Mouse (Mus musculus) heart, embryonic 13.5 days (tissue): Measurements from ENCODE around the gene Mgat5. TPM values are rescaled to one million over a fixed set of nuclear protein-coding genes. Genes with fewer than 3 reads are reported as not detected.

Experiments
- ATAC-seq: fragments of 200-750 bp; cut with Nextera tagmentation; 2 replicates; pipeline ENCODE4 v1.8.0; 2017; ENCODE audit warnings: moderate TSS enrichment; ENCODE audit not compliant: insufficient number of reproducible peaks, low FRiP score, low TSS enrichment; ENCODE audit errors: extremely low read depth
- H3K27ac ChIP-seq: fragments of 300-500 bp; sonication (generic); replicated peaks from 2 replicates; pipeline ENCODE4 v1.5.1; 2015; ENCODE audit warnings: moderate library complexity, mild to moderate bottlenecking, inconsistent platforms
- H3K27me3 ChIP-seq: fragments of 300-500 bp; sonication (generic); replicated peaks from 2 replicates; pipeline ENCODE4 v1.6.1; 2015; ENCODE audit warnings: mild to moderate bottlenecking, inconsistent platforms
- H3K36me3 ChIP-seq: fragments of 300-500 bp; sonication (generic); 2 replicates; pipeline ENCODE4 v1.6.1; 2015; ENCODE audit warnings: mild to moderate bottlenecking, inconsistent platforms
- H3K4me1 ChIP-seq: fragments of 300-500 bp; sonication (generic); 2 replicates; pipeline ENCODE4 v1.6.1; 2015; ENCODE audit warnings: inconsistent platforms
- H3K4me2 ChIP-seq: fragments of 300-500 bp; sonication (generic); 2 replicates; pipeline ENCODE4 v1.6.1; 2015; ENCODE audit warnings: inconsistent platforms, mild to moderate bottlenecking, moderate library complexity
- H3K4me3 ChIP-seq: fragments of 300-500 bp; sonication (generic); 2 replicates; pipeline ENCODE4 v1.5.1; 2015; ENCODE audit warnings: moderate library complexity, mild to moderate bottlenecking, inconsistent platforms
- H3K9ac ChIP-seq: fragments of 300-500 bp; sonication (generic); 2 replicates; pipeline ENCODE4 v1.6.1; 2015; ENCODE audit warnings: inconsistent platforms, mild to moderate bottlenecking, moderate library complexity
- H3K9me3 ChIP-seq: fragments of 300-500 bp; sonication (generic); 2 replicates; pipeline ENCODE4 v1.6.1; 2016; ENCODE audit warnings: inconsistent platforms
- WGBS: fragments of 180-500 bp; shearing (Covaris S2); methylation state at CpG from one replicate; pipeline ENCODE4 v1.1.7; 2015; ENCODE audit warnings: mixed read lengths; 5-methylcytosine and 5-hydroxymethylcytosine counted together
- polyA plus RNA-seq: library from polyadenylated mRNA; unstranded; fragments of >200 nt; fragmentation: Nextera tagmentation; extraction: Ambion mirVana; gene quantifications from 2 replicates; pipeline ENCODE4 v1.2.1, GENCODE M21; 2015

The Mgat5 gene
- polyA plus RNA-seq, 1 experiment from 2014 or later, result 3.4 TPM

GRCm38 (mm10) chr1:127482911-127483310, 278.1 kb downstream of the Mgat5 start:
- 71% methylated on average over 10 of the region's 10 CpGs for WGBS
- no peak overlapping the region for H3K27ac ChIP-seq
- H3K9ac ChIP-seq, result no peak overlapping the region
- H3K27me3 ChIP-seq, result no peaks in the 10 kb centered on the region
- ATAC-seq, result no peak
- no peaks in the 10 kb centered on the region; the same call in 1 of the 2 replicates for H3K4me1 ChIP-seq
- H3K36me3 ChIP-seq, result peaks cover 33% of the 10 kb centered on the region
- H3K4me2 ChIP-seq, result no peak overlapping the region
- no peaks in the 10 kb centered on the region for H3K9me3 ChIP-seq
- H3K4me3 ChIP-seq, result no peak overlapping the region

- no peaks in the 10 kb centered on the region for H3K27me3 ChIP-seq
- H3K4me1 ChIP-seq, result no peaks in the 10 kb centered on the region; the same call in 1 of the 2 replicates
- H3K9me3 ChIP-seq, result no peaks in the 10 kb centered on the region
- WGBS, result 90% methylated on average over 8 of the region's 8 CpGs
- H3K36me3 ChIP-seq, result peaks cover 28% of the 10 kb centered on the region
- no peak overlapping the region for H3K27ac ChIP-seq
- H3K4me2 ChIP-seq, result no peak overlapping the region
- ATAC-seq, result no peak
- H3K4me3 ChIP-seq, result no peak overlapping the region
- H3K9ac ChIP-seq, result no peak overlapping the region
Measured at GRCm38 (mm10) chr1:127484188-127484587, 279.4 kb downstream of the Mgat5 start.

- Histone ChIP-seq H3K27me3 (no peaks in the 10 kb centered on the region), H3K36me3 (peaks cover 28% of the 10 kb centered on the region), H3K4me2 (no peak overlapping the region), H3K9ac (no peak overlapping the region), H3K27ac (no peak overlapping the region), H3K4me3 (no peak overlapping the region), H3K9me3 (no peaks in the 10 kb centered on the region), H3K4me1 (no peaks in the 10 kb centered on the region)
- no peak for ATAC-seq
- 31% methylated on average over 7 of the region's 7 CpGs for WGBS
Measured at GRCm38 (mm10) chr1:127484826-127485225, 280.0 kb downstream of the Mgat5 start.

GRCm38 (mm10) chr1:127487161-127487560, 282.3 kb downstream of the Mgat5 start:
- 69% methylated on average over 4 of the region's 4 CpGs for WGBS
- no peak for ATAC-seq
- Histone ChIP-seq H3K4me3 (no peak overlapping the region), H3K27ac (no peak overlapping the region), H3K9me3 (no peaks in the 10 kb centered on the region), H3K27me3 (no peaks in the 10 kb centered on the region), H3K36me3 (peaks cover 16% of the 10 kb centered on the region), H3K9ac (no peak overlapping the region), H3K4me2 (no peak overlapping the region), H3K4me1 (no peaks in the 10 kb centered on the region)

- no peak overlapping the region for H3K27ac ChIP-seq
- H3K4me2 ChIP-seq, result no peak overlapping the region
- 31% methylated on average over 9 of the region's 9 CpGs for WGBS
- no peak overlapping the region for H3K9ac ChIP-seq
- H3K27me3 ChIP-seq, result no peaks in the 10 kb centered on the region
- no peaks in the 10 kb centered on the region for H3K36me3 ChIP-seq
- peaks cover 11% of the 10 kb centered on the region; the same call in 1 of the 2 replicates for H3K4me1 ChIP-seq
- H3K4me3 ChIP-seq, result no peak overlapping the region
- H3K9me3 ChIP-seq, result no peaks in the 10 kb centered on the region
- peak; percentile 18; the same call in 1 of the 2 replicates for ATAC-seq
Measured at GRCm38 (mm10) chr1:127496737-127497543, 292.1 kb downstream of the Mgat5 start.

- no peak overlapping the region for H3K4me3 ChIP-seq
- WGBS, result 31% methylated on average over 9 of the region's 9 CpGs
- H3K27me3 ChIP-seq, result no peaks in the 10 kb centered on the region
- ATAC-seq, result no peak
- no peak overlapping the region for H3K4me2 ChIP-seq
- no peak overlapping the region for H3K27ac ChIP-seq
- no peaks in the 10 kb centered on the region for H3K36me3 ChIP-seq
- no peaks in the 10 kb centered on the region for H3K9me3 ChIP-seq
- H3K9ac ChIP-seq, result no peak overlapping the region
- H3K4me1 ChIP-seq, result peaks cover 11% of the 10 kb centered on the region; the same call in 1 of the 2 replicates
Measured at GRCm38 (mm10) chr1:127498746-127499145, 293.9 kb downstream of the Mgat5 start.

GRCm38 (mm10) chr1:127500219-127500618, 295.4 kb downstream of the Mgat5 start:
- 0 out of 2 replicates have a peak overlapping the region, but pooled peaks have one; percentile 20 for H3K4me2 ChIP-seq
- H3K27me3 ChIP-seq, result no peaks in the 10 kb centered on the region
- H3K27ac ChIP-seq, result no peak overlapping the region
- no peak overlapping the region for H3K4me3 ChIP-seq
- no peak for ATAC-seq
- H3K4me1 ChIP-seq, result peaks cover 15% of the 10 kb centered on the region; the same call in 1 of the 2 replicates
- H3K9me3 ChIP-seq, result no peaks in the 10 kb centered on the region
- H3K36me3 ChIP-seq, result no peaks in the 10 kb centered on the region
- 6% methylated on average over 8 of the region's 8 CpGs for WGBS
- H3K9ac ChIP-seq, result no peak overlapping the region

- WGBS, result 47% methylated on average over 17 of the region's 17 CpGs
- no peaks in the 10 kb centered on the region for H3K9me3 ChIP-seq
- peak overlapping the region; percentile 20; the same call in 1 of the 2 replicates for H3K4me2 ChIP-seq
- no peak for ATAC-seq
- H3K4me1 ChIP-seq, result peaks cover 15% of the 10 kb centered on the region; the same call in 1 of the 2 replicates
- H3K36me3 ChIP-seq, result no peaks in the 10 kb centered on the region
- H3K27me3 ChIP-seq, result no peaks in the 10 kb centered on the region
- no peak overlapping the region for H3K4me3 ChIP-seq
- H3K27ac ChIP-seq, result no peak overlapping the region
- H3K9ac ChIP-seq, result no peak overlapping the region
Measured at GRCm38 (mm10) chr1:127500701-127501100, 295.9 kb downstream of the Mgat5 start.

GRCm38 (mm10) chr1:127507042-127507650, 302.3 kb downstream of the Mgat5 start:
- Histone ChIP-seq H3K9me3 (no peaks in the 10 kb centered on the region), H3K4me1 (peaks cover 18% of the 10 kb centered on the region), H3K27ac (no peak overlapping the region), H3K27me3 (no peaks in the 10 kb centered on the region), H3K4me3 (no peak overlapping the region), H3K9ac (no peak overlapping the region), H3K36me3 (no peaks in the 10 kb centered on the region), H3K4me2 (no peak overlapping the region)
- no peak for ATAC-seq
- 74% methylated on average over 10 of the region's 10 CpGs for WGBS

GRCm38 (mm10) chr1:127508067-127508739, 303.4 kb downstream of the Mgat5 start:
- no peak overlapping the region for H3K4me2 ChIP-seq
- ATAC-seq, result no peak
- no peak overlapping the region for H3K9ac ChIP-seq
- H3K36me3 ChIP-seq, result no peaks in the 10 kb centered on the region
- no peaks in the 10 kb centered on the region for H3K9me3 ChIP-seq
- no peak overlapping the region for H3K27ac ChIP-seq
- 82% methylated on average over 16 of the region's 16 CpGs for WGBS
- H3K27me3 ChIP-seq, result no peaks in the 10 kb centered on the region
- peaks cover 22% of the 10 kb centered on the region for H3K4me1 ChIP-seq
- no peak overlapping the region for H3K4me3 ChIP-seq

GRCm38 (mm10) chr1:127508921-127509320, 304.1 kb downstream of the Mgat5 start:
- 78% methylated on average over 8 of the region's 8 CpGs for WGBS
- no peak overlapping the region for H3K4me3 ChIP-seq
- no peak overlapping the region for H3K9ac ChIP-seq
- no peak overlapping the region for H3K4me2 ChIP-seq
- peaks cover 22% of the 10 kb centered on the region for H3K4me1 ChIP-seq
- H3K36me3 ChIP-seq, result no peaks in the 10 kb centered on the region
- no peak overlapping the region for H3K27ac ChIP-seq
- no peaks in the 10 kb centered on the region for H3K27me3 ChIP-seq
- no peaks in the 10 kb centered on the region for H3K9me3 ChIP-seq
- ATAC-seq, result no peak
